Mouse (Mus musculus) brain, embryonic 14.5 days (tissue): ENCODE results near the gene Wnk4.

Experiments used
- CTCF ChIP-seq: fragments of 200-500 bp; IDR thresholded peaks from 2 replicates; pipeline ENCODE4 v1.5.1; 2012; ENCODE audit warnings: inconsistent platforms, mild to moderate bottlenecking, moderate library complexity, borderline replicate concordance; ENCODE audit not compliant: insufficient read depth, insufficient read length; ENCODE audit errors: extremely low read depth
- POLR2A ChIP-seq: fragments of 200-500 bp; IDR thresholded peaks from 2 replicates; pipeline ENCODE4 v1.6.1; 2012; ENCODE audit warnings: mild to moderate bottlenecking, inconsistent platforms, borderline replicate concordance; ENCODE audit not compliant: poor library complexity, insufficient read depth, insufficient read length, severe bottlenecking; ENCODE audit errors: extremely low read depth

GRCm38 (mm10) chr11:101291231-101291630, 30.9 kb downstream of the Wnk4 start:
- TF ChIP-seq POLR2A (no peak), CTCF (no peak)
